ENCODE assay signal across 10 mouse cellular contexts in genomic region chr3:9546882-9547620, GRCm38 (mm10).
DNase-seq lines count a peak whose midpoint lies in the region; ATAC-seq and TF ChIP-seq lines count a peak whose summit lies in the region.
"Had no signal": no experiment of that assay in that cellular context is flagged by ENCODE, and none has a peak within 500 bp of the region (broad histone marks: within the 10 kb centered on the region; RNA-seq: fewer than 3 reads in every experiment).

No protein-coding gene starts in this region.

- no peak overlapping the region for H3K27ac ChIP-seq in lung, embryonic 14.5 days (ENCODE audit: low read depth)
- H3K27ac ChIP-seq in intestine, embryonic 15.5 days = no peak overlapping the region
- H3K27ac ChIP-seq: hindbrain, embryonic 15.5 days had no signal

- no peak overlapping the region for H3K9ac ChIP-seq in lung, embryonic 14.5 days
- no peak overlapping the region for H3K9ac ChIP-seq in intestine, embryonic 15.5 days
- H3K9ac ChIP-seq: hindbrain, embryonic 15.5 days had no signal

- H3K4me2 ChIP-seq in lung, embryonic 14.5 days = no peak overlapping the region
- no peak overlapping the region for H3K4me2 ChIP-seq in intestine, embryonic 15.5 days (replicated peaks)
- H3K4me2 ChIP-seq: hindbrain, embryonic 15.5 days had no signal

- no peaks in the 10 kb centered on the region for H3K9me3 ChIP-seq in lung, embryonic 14.5 days (ENCODE audit: low read depth, low read length)
- no peaks in the 10 kb centered on the region for H3K9me3 ChIP-seq in intestine, embryonic 15.5 days
- H3K9me3 ChIP-seq: hindbrain, embryonic 15.5 days had no signal

- 31% methylated on average over 15 of the region's 15 CpGs for WGBS in lung, embryonic 14.5 days
- WGBS in intestine, embryonic 15.5 days = 37% methylated on average over 15 of the region's 15 CpGs

- no peaks in the 10 kb centered on the region for H3K27me3 ChIP-seq in lung, embryonic 14.5 days (ENCODE audit: insufficient read depth, low read length)
- H3K27me3 ChIP-seq in intestine, embryonic 15.5 days (replicated peaks) = no peaks in the 10 kb centered on the region
- H3K27me3 ChIP-seq: hindbrain, embryonic 15.5 days had no signal

- peaks cover 19% of the 10 kb centered on the region for H3K4me1 ChIP-seq in lung, embryonic 14.5 days (ENCODE audit: insufficient read depth)
- H3K4me1 ChIP-seq in intestine, embryonic 15.5 days (replicated peaks) = peaks cover 11% of the 10 kb centered on the region

- ATAC-seq in lung, embryonic 14.5 days (ENCODE audit: insufficient read depth) = peak; percentile 54; the same call in 1 of the 2 replicates
- ATAC-seq in common myeloid progenitor, adult 5-6 weeks (replicated peaks; ENCODE audit: low read depth, poor library complexity, severe bottlenecking) = peak; percentile 61
- peak; percentile 67 for ATAC-seq in intestine, embryonic 15.5 days

- no peaks in the 10 kb centered on the region for H3K36me3 ChIP-seq in lung, embryonic 14.5 days (ENCODE audit: insufficient read depth)
- H3K36me3 ChIP-seq in intestine, embryonic 15.5 days = no peaks in the 10 kb centered on the region
- H3K36me3 ChIP-seq: hindbrain, embryonic 15.5 days had no signal

- no peak for TF ChIP-seq CTCF in lung, embryonic 14.5 days (IDR thresholded peaks at IDR 0.05; ENCODE audit: low read depth)

- no peak overlapping the region for H3K4me3 ChIP-seq in lung, embryonic 14.5 days (ENCODE audit: low read depth, low read length)
- no peak overlapping the region for H3K4me3 ChIP-seq in intestine, embryonic 15.5 days (replicated peaks)
- H3K4me3 ChIP-seq: hindbrain, embryonic 15.5 days had no signal

- DNase-seq in lung, embryonic 14.5 days = peak; percentile 48
- DNase-seq in lung, adult 18-20 months = no peak
- peak; percentile 72 for DNase-seq in naive thymus-derived CD4-positive, alpha-beta T cell, adult 2 months (ENCODE audit: low read depth)
- DNase-seq in layer of hippocampus, postnatal 10 days (ENCODE audit: low spot score in 2 of 2) = no peak
- DNase-seq in right cerebral cortex, adult 2 months (ENCODE audit: low spot score in 2 of 2) = no peak
- no peak for DNase-seq in cerebellum, adult 18-20 months
- DNase-seq: adrenal gland, postnatal 14 days had no signal

Comparison
In these comparisons a context has a peak if more than half of its experiments do, and no peak if none do; other contexts are left out.
1. DNase-seq: peak in lung, embryonic 14.5 days (single experiment) and naive thymus-derived CD4-positive, alpha-beta T cell, adult 2 months (single experiment); none in lung, adult 18-20 months (0 of 2), layer of hippocampus, postnatal 10 days (0 of 2), right cerebral cortex, adult 2 months (0 of 2) and cerebellum, adult 18-20 months (0 of 2).
2. Peak in every context shown above with its lines, with median percentiles within 50 percentile points of each other: ATAC-seq.